Mouse (Mus musculus) limb, embryonic 10.5 days (tissue): Measurements from ENCODE around the gene Rnf34. TPM values are rescaled to one million over a fixed set of nuclear protein-coding genes. Genes with fewer than 3 reads are reported as not detected.
A peak's percentile ranks its signal among the peaks of the same experiment; 100 is the strongest.

Experiments
- DNase-seq: peaks from one replicate; pipeline ENCODE4 v3.0.0-alpha.2; 2017; ENCODE audit warnings: low spot score
- H3K27ac ChIP-seq: fragments of 300-500 bp; sonication (generic); 2 replicates; pipeline ENCODE4 v1.5.1; 2016; ENCODE audit warnings: mild to moderate bottlenecking
- H3K27me3 ChIP-seq: fragments of 300-500 bp; sonication (generic); 2 replicates; pipeline ENCODE4 v1.6.1; 2016; ENCODE audit warnings: low read depth, mild to moderate bottlenecking; ENCODE audit not compliant: poor library complexity, severe bottlenecking
- H3K36me3 ChIP-seq: fragments of 300-500 bp; sonication (generic); 2 replicates; pipeline ENCODE4 v1.6.1; 2016; ENCODE audit warnings: mild to moderate bottlenecking, moderate library complexity
- H3K4me1 ChIP-seq: fragments of 300-500 bp; sonication (generic); 2 replicates; pipeline ENCODE4 v1.6.1; 2016
- H3K4me3 ChIP-seq: fragments of 300-500 bp; sonication (generic); 2 replicates; pipeline ENCODE4 v1.5.1; 2016; ENCODE audit warnings: mild to moderate bottlenecking, moderate library complexity
- H3K9me3 ChIP-seq: fragments of 300-500 bp; sonication (generic); replicated peaks from 2 replicates; pipeline ENCODE4 v1.6.1; 2016; ENCODE audit warnings: mild to moderate bottlenecking
- WGBS: fragments of 180-500 bp; shearing (Covaris S2); methylation state at CpG from one replicate; pipeline ENCODE4 v1.1.7; 2016; 5-methylcytosine and 5-hydroxymethylcytosine counted together
- polyA plus RNA-seq: library from polyadenylated mRNA; unstranded; fragments of >200 nt; fragmentation: Nextera tagmentation; extraction: Ambion mirVana; gene quantifications from 2 replicates; pipeline ENCODE4 v1.2.1, GENCODE M21; 2016

Gene Rnf34
- polyA plus RNA-seq, 1 experiment from 2014 or later = 49.4 TPM

- H3K4me3 ChIP-seq = no peak overlapping the region
- H3K36me3 ChIP-seq = peaks cover 89% of the 10 kb centered on the region
- H3K9me3 ChIP-seq = no peaks in the 10 kb centered on the region
- H3K27me3 ChIP-seq = no peaks in the 10 kb centered on the region
- H3K27ac ChIP-seq = no peak overlapping the region
- H3K4me1 ChIP-seq = 0 out of 2 replicates have a peak, but pooled peaks cover 3% of the 10 kb centered on the region
- DNase-seq = no peak
- WGBS = 95% methylated on average over 37 of the region's 37 CpGs
These were observed 30.6 kb downstream of the Rnf34 start for GRCm38 (mm10) chr5:122880241-122880980.

GRCm38 (mm10) chr5:122881313-122881712 is 31.5 kb downstream of the Rnf34 start:
- H3K9me3 ChIP-seq = no peaks in the 10 kb centered on the region
- H3K4me1 ChIP-seq = 0 out of 2 replicates have a peak, but pooled peaks cover 7% of the 10 kb centered on the region
- DNase-seq = peak; percentile 74
- 62% methylated on average over 5 of the region's 5 CpGs for WGBS
- no peaks in the 10 kb centered on the region for H3K27me3 ChIP-seq
- H3K27ac ChIP-seq = no peak overlapping the region
- peaks cover 87% of the 10 kb centered on the region for H3K36me3 ChIP-seq
- H3K4me3 ChIP-seq = no peak overlapping the region

- Histone ChIP-seq H3K4me3 (no peak overlapping the region), H3K4me1 (0 out of 2 replicates have a peak, but pooled peaks cover 7% of the 10 kb centered on the region), H3K27ac (no peak overlapping the region), H3K27me3 (no peaks in the 10 kb centered on the region), H3K9me3 (no peaks in the 10 kb centered on the region), H3K36me3 (peaks cover 81% of the 10 kb centered on the region)
- 93% methylated on average over 18 of the region's 18 CpGs for WGBS
- no peak for DNase-seq
These were observed 32.6 kb downstream of the Rnf34 start for GRCm38 (mm10) chr5:122882256-122883050.

- no peaks in the 10 kb centered on the region for H3K9me3 ChIP-seq
- no peak overlapping the region for H3K4me3 ChIP-seq
- H3K36me3 ChIP-seq = peaks cover 81% of the 10 kb centered on the region
- 87% methylated on average over 9 of the region's 9 CpGs for whole genome bisulfite sequencing
- no peak overlapping the region for H3K27ac ChIP-seq
- no peak for DNase-seq
- peaks cover 12% of the 10 kb centered on the region for H3K4me1 ChIP-seq
- no peaks in the 10 kb centered on the region for H3K27me3 ChIP-seq
These were observed 33.4 kb downstream of the Rnf34 start for GRCm38 (mm10) chr5:122883237-122883636.

GRCm38 (mm10) chr5:122883652-122884235 is 33.9 kb downstream of the Rnf34 start:
- Histone ChIP-seq H3K27ac (no peak overlapping the region), H3K4me3 (no peak overlapping the region), H3K36me3 (peaks cover 81% of the 10 kb centered on the region), H3K9me3 (no peaks in the 10 kb centered on the region), H3K4me1 (peaks cover 17% of the 10 kb centered on the region), H3K27me3 (no peaks in the 10 kb centered on the region)
- WGBS = 75% methylated on average over 2 of the region's 2 CpGs
- no peak for DNase-seq

GRCm38 (mm10) chr5:122884594-122885348 is 34.9 kb downstream of the Rnf34 start:
- no peak overlapping the region for H3K4me3 ChIP-seq
- H3K27ac ChIP-seq = no peak overlapping the region
- 91% methylated on average over 7 of the region's 7 CpGs for WGBS
- H3K4me1 ChIP-seq = peaks cover 22% of the 10 kb centered on the region
- no peaks in the 10 kb centered on the region for H3K9me3 ChIP-seq
- H3K36me3 ChIP-seq = peaks cover 73% of the 10 kb centered on the region
- no peaks in the 10 kb centered on the region for H3K27me3 ChIP-seq
- DNase-seq = no peak

GRCm38 (mm10) chr5:122887033-122887432 is 37.2 kb downstream of the Rnf34 start:
- no peak for DNase-seq
- H3K9me3 ChIP-seq = no peaks in the 10 kb centered on the region
- 92% methylated on average over 9 of the region's 9 CpGs for WGBS
- peaks cover 62% of the 10 kb centered on the region for H3K36me3 ChIP-seq
- H3K4me1 ChIP-seq = peaks cover 22% of the 10 kb centered on the region
- H3K4me3 ChIP-seq = no peak overlapping the region
- H3K27me3 ChIP-seq = no peaks in the 10 kb centered on the region
- no peak overlapping the region for H3K27ac ChIP-seq

- WGBS = 75% methylated on average over 8 of the region's 8 CpGs
- Histone ChIP-seq H3K27ac (no peak overlapping the region), H3K9me3 (no peaks in the 10 kb centered on the region), H3K36me3 (peaks cover 62% of the 10 kb centered on the region), H3K4me1 (peaks cover 22% of the 10 kb centered on the region), H3K4me3 (no peak overlapping the region), H3K27me3 (no peaks in the 10 kb centered on the region)
- DNase-seq = no peak
These were observed 38.2 kb downstream of the Rnf34 start for GRCm38 (mm10) chr5:122887926-122888611.

GRCm38 (mm10) chr5:122888612-122889214 is 38.9 kb downstream of the Rnf34 start:
- peaks cover 22% of the 10 kb centered on the region for H3K4me1 ChIP-seq
- no peaks in the 10 kb centered on the region for H3K9me3 ChIP-seq
- peaks cover 57% of the 10 kb centered on the region for H3K36me3 ChIP-seq
- 91% methylated on average over 16 of the region's 16 CpGs for WGBS
- no peak overlapping the region for H3K4me3 ChIP-seq
- H3K27ac ChIP-seq = no peak overlapping the region
- no peaks in the 10 kb centered on the region for H3K27me3 ChIP-seq
- DNase-seq = no peak

- WGBS = 53% methylated on average over 2 of the region's 2 CpGs
- no peak overlapping the region for H3K27ac ChIP-seq
- H3K9me3 ChIP-seq = no peaks in the 10 kb centered on the region
- no peaks in the 10 kb centered on the region for H3K27me3 ChIP-seq
- H3K36me3 ChIP-seq = peaks cover 53% of the 10 kb centered on the region
- no peak for DNase-seq
- H3K4me3 ChIP-seq = no peak overlapping the region
- peaks cover 22% of the 10 kb centered on the region for H3K4me1 ChIP-seq
These were observed 40.5 kb downstream of the Rnf34 start for GRCm38 (mm10) chr5:122890396-122890795.

- no peaks in the 10 kb centered on the region for H3K9me3 ChIP-seq
- peaks cover 26% of the 10 kb centered on the region for H3K4me1 ChIP-seq
- WGBS = 96% methylated on average over 6 of the region's 6 CpGs
- peaks cover 33% of the 10 kb centered on the region for H3K36me3 ChIP-seq
- no peak overlapping the region for H3K4me3 ChIP-seq
- H3K27ac ChIP-seq = no peak overlapping the region
- DNase-seq = no peak
- H3K27me3 ChIP-seq = no peaks in the 10 kb centered on the region
These were observed 43.4 kb downstream of the Rnf34 start for GRCm38 (mm10) chr5:122893270-122893669.
